Mouse (Mus musculus) layer of hippocampus, postnatal 36 days (tissue): ENCODE results near the gene Map1lc3b. TPM values are rescaled to one million over a fixed set of nuclear protein-coding genes. Genes with fewer than 3 reads are reported as not detected.
A peak's percentile ranks its signal among the peaks of the same experiment; 100 is the strongest.
"Not testable (repeated sequence)": the region's sequence is repeated elsewhere in the genome, so short reads cannot be mapped to it uniquely, and the experiment has no call there.

Source experiments
- DNase-seq, 2 experiments: peaks; one replicate each; pipeline ENCODE4 v3.0.0; 2022
- total RNA-seq, 2 experiments: library from RNA; stranded (reverse); gene quantifications; 2 replicates each; pipeline ENCODE4 v1.2.3; 2021

Map1lc3b gene
- total RNA-seq, 2 experiments from 2014 or later, result 160 to 180 TPM

GRCm38 (mm10) chr8:121573275-121573674 is 16.9 kb upstream of the Map1lc3b start:
- no peak for DNase-seq

GRCm38 (mm10) chr8:121575661-121576060 is 14.5 kb upstream of the Map1lc3b start:
- DNase-seq, result no peak

- no peak for DNase-seq
These were observed 12.1 kb upstream of the Map1lc3b start for GRCm38 (mm10) chr8:121577751-121578675.

- peak; percentile 93 to 94 for DNase-seq
These were observed 11.3 kb upstream of the Map1lc3b start, which contains the start of gene Fbxo31 for GRCm38 (mm10) chr8:121578676-121579451. Fbxo31 (minus strand) TSS chr8:121578806.

GRCm38 (mm10) chr8:121580465-121580864 is 9.7 kb upstream of the Map1lc3b start:
- DNase-seq, result no peak

GRCm38 (mm10) chr8:121583653-121584052 is 6.5 kb upstream of the Map1lc3b start:
- no peak for DNase-seq

GRCm38 (mm10) chr8:121584730-121585129 is 5.4 kb upstream of the Map1lc3b start:
- DNase-seq, result no peak

GRCm38 (mm10) chr8:121585159-121585825 is 4.9 kb upstream of the Map1lc3b start:
- peak; percentile 99 for DNase-seq

GRCm38 (mm10) chr8:121588750-121589149 is 1.4 kb upstream of the Map1lc3b start:
- no peak for DNase-seq

- DNase-seq, result no peak
These were observed 895 bp upstream of the Map1lc3b start for GRCm38 (mm10) chr8:121589205-121589726.

GRCm38 (mm10) chr8:121591178-121592066 is 1.3 kb downstream of the Map1lc3b start:
- no peak for DNase-seq

- DNase-seq, result no peak
These were observed 3.1 kb downstream of the Map1lc3b start for GRCm38 (mm10) chr8:121593293-121593692.

GRCm38 (mm10) chr8:121593983-121594382 is 3.8 kb downstream of the Map1lc3b start:
- DNase-seq, result no peak

GRCm38 (mm10) chr8:121597492-121597891 is 7.3 kb downstream of the Map1lc3b start:
- not testable (repeated sequence) for DNase-seq

GRCm38 (mm10) chr8:121598190-121598589 is 8.0 kb downstream of the Map1lc3b start:
- DNase-seq, result no peak

GRCm38 (mm10) chr8:121598892-121599291 is 8.7 kb downstream of the Map1lc3b start:
- peak; percentile 59 to 61 for DNase-seq

GRCm38 (mm10) chr8:121599842-121600241 is 9.7 kb downstream of the Map1lc3b start:
- DNase-seq, result no peak

- no peak for DNase-seq
These were observed 12.2 kb downstream of the Map1lc3b start for GRCm38 (mm10) chr8:121602411-121602810.

GRCm38 (mm10) chr8:121602860-121603259 is 12.7 kb downstream of the Map1lc3b start:
- peak; percentile 61 to 65 for DNase-seq

GRCm38 (mm10) chr8:121603801-121604200 is 13.6 kb downstream of the Map1lc3b start:
- no peak for DNase-seq

- no peak for DNase-seq
These were observed 17.5 kb downstream of the Map1lc3b start for GRCm38 (mm10) chr8:121607661-121608060.
